8 mouse cellular contexts compared by ENCODE assay signal in the genomic region with DNA sequence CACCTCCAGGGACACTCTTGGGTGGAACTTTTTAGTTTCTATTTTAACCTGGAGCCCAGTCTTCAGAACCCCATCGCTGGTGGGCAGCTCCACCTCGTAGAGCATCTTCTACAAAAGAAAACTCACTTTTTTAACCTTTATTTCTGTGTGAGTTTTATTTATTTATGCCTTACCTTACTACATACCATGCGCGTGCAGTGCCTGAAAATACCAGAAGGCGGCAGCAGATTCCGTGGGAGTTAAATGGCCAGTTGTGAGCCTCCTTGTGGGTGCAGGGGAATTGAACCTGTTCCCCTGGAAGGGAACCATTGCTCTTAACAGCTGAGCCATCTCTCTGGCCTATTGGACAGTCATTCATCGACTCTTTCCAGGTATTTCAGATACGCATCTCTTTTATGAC. TPM values are rescaled to one million over a fixed set of nuclear protein-coding genes. Genes with fewer than 3 reads are reported as not detected.
DNase-seq lines count a peak whose midpoint lies in the region; ATAC-seq and TF ChIP-seq lines count a peak whose summit lies in the region.

No protein-coding gene starts in this region.

- ATAC-seq in midbrain, embryonic 14.5 days (ENCODE audit: low FRiP score, low TSS enrichment) = no peak
- ATAC-seq in midbrain, embryonic 16.5 days = no peak
- ATAC-seq in kidney, embryonic 14.5 days (ENCODE audit: low FRiP score, low TSS enrichment) = 0 out of 2 replicates have a peak, but pooled peaks have one; percentile 21
- ATAC-seq in liver, postnatal 0 days = peak; percentile 52; the same call in 1 of the 2 replicates

- no peak overlapping the region for H3K27ac ChIP-seq in midbrain, embryonic 14.5 days (replicated peaks; ENCODE audit: low read depth, low read length)
- no peak overlapping the region for H3K27ac ChIP-seq in midbrain, embryonic 16.5 days (ENCODE audit: low read length)
- no peak overlapping the region for H3K27ac ChIP-seq in kidney, embryonic 14.5 days (ENCODE audit: low read depth, low read length)
- H3K27ac ChIP-seq in liver, postnatal 0 days (ENCODE audit: low read depth) = no peak overlapping the region

- no peak overlapping the region for H3K9ac ChIP-seq in midbrain, embryonic 14.5 days (replicated peaks; ENCODE audit: low read length)
- H3K9ac ChIP-seq in midbrain, embryonic 16.5 days (ENCODE audit: low read depth, low read length) = no peak overlapping the region
- H3K9ac ChIP-seq in kidney, embryonic 14.5 days (ENCODE audit: low read depth, low read length) = no peak overlapping the region
- no peak overlapping the region for H3K9ac ChIP-seq in liver, postnatal 0 days (replicated peaks)

- no peaks in the 10 kb centered on the region for H3K9me3 ChIP-seq in midbrain, embryonic 14.5 days (ENCODE audit: control insufficient read depth, low read length)
- no peaks in the 10 kb centered on the region for H3K9me3 ChIP-seq in midbrain, embryonic 16.5 days (replicated peaks; ENCODE audit: control insufficient read depth, low read length, poor library complexity, severe bottlenecking)
- no peaks in the 10 kb centered on the region for H3K9me3 ChIP-seq in kidney, embryonic 14.5 days (ENCODE audit: control insufficient read depth, low read length)
- no peaks in the 10 kb centered on the region for H3K9me3 ChIP-seq in liver, postnatal 0 days (ENCODE audit: low read length)

- peak; percentile 52 for DNase-seq in midbrain, embryonic 14.5 days
- peak; percentile 75 for DNase-seq in adrenal gland, adult 2 months
- DNase-seq in embryo, embryonic 11 days = peak; percentile 60
- peak; percentile 84 for DNase-seq in liver, postnatal 0 days
- peak; percentile 21 for DNase-seq in right cerebral cortex, adult 18-20 months
- DNase-seq in urinary bladder, postnatal 25 days (ENCODE audit: low spot score) = peak; percentile 66

- no peak overlapping the region for H3K4me3 ChIP-seq in midbrain, embryonic 14.5 days (replicated peaks; ENCODE audit: low read depth, low read length)
- no peak overlapping the region for H3K4me3 ChIP-seq in midbrain, embryonic 16.5 days (ENCODE audit: low read depth, low read length)
- H3K4me3 ChIP-seq in kidney, embryonic 14.5 days (ENCODE audit: low read length) = no peak overlapping the region
- no peak overlapping the region for H3K4me3 ChIP-seq in liver, postnatal 0 days (ENCODE audit: low read depth, low read length)

- TF ChIP-seq EP300 in liver, postnatal 0 days (IDR thresholded peaks at IDR 0.05; ENCODE audit: low read depth) = no peak

- no peaks in the 10 kb centered on the region for H3K36me3 ChIP-seq in midbrain, embryonic 14.5 days (ENCODE audit: control insufficient read depth, insufficient read depth, low read length)
- no peaks in the 10 kb centered on the region for H3K36me3 ChIP-seq in midbrain, embryonic 16.5 days (ENCODE audit: control insufficient read depth, insufficient read depth, low read length)
- no peaks in the 10 kb centered on the region for H3K36me3 ChIP-seq in kidney, embryonic 14.5 days (ENCODE audit: control insufficient read depth, insufficient read depth, low read length)
- H3K36me3 ChIP-seq in liver, postnatal 0 days (replicated peaks; ENCODE audit: insufficient read depth, low read length) = no peaks in the 10 kb centered on the region

- WGBS in midbrain, embryonic 14.5 days = 47% methylated on average over 8 of the region's 8 CpGs
- WGBS in midbrain, embryonic 16.5 days = 41% methylated on average over 8 of the region's 8 CpGs
- WGBS in kidney, embryonic 14.5 days = 39% methylated on average over 8 of the region's 8 CpGs
- 34% methylated on average over 8 of the region's 8 CpGs for WGBS in liver, postnatal 0 days (ENCODE audit: insufficient replicate concordance)

- no peak overlapping the region for H3K4me2 ChIP-seq in midbrain, embryonic 14.5 days (ENCODE audit: low read length)
- no peak overlapping the region for H3K4me2 ChIP-seq in midbrain, embryonic 16.5 days (ENCODE audit: low read length)
- no peak overlapping the region for H3K4me2 ChIP-seq in kidney, embryonic 14.5 days (replicated peaks; ENCODE audit: low read depth, low read length)
- no peak overlapping the region for H3K4me2 ChIP-seq in liver, postnatal 0 days (ENCODE audit: low read depth, low read length)

- H3K4me1 ChIP-seq in midbrain, embryonic 14.5 days (ENCODE audit: control insufficient read depth, insufficient read depth, low read length) = no peaks in the 10 kb centered on the region
- no peaks in the 10 kb centered on the region for H3K4me1 ChIP-seq in midbrain, embryonic 16.5 days (ENCODE audit: control insufficient read depth, insufficient read depth, low read length)
- no peaks in the 10 kb centered on the region for H3K4me1 ChIP-seq in kidney, embryonic 14.5 days (ENCODE audit: control insufficient read depth, insufficient read depth, low read length)
- no peaks in the 10 kb centered on the region for H3K4me1 ChIP-seq in liver, postnatal 0 days (ENCODE audit: insufficient read depth)

- H3K27me3 ChIP-seq in midbrain, embryonic 14.5 days (ENCODE audit: control insufficient read depth, insufficient read depth, low read length) = no peaks in the 10 kb centered on the region
- H3K27me3 ChIP-seq in midbrain, embryonic 16.5 days (ENCODE audit: control insufficient read depth, insufficient read depth, low read depth, low read length) = no peaks in the 10 kb centered on the region
- H3K27me3 ChIP-seq in kidney, embryonic 14.5 days (ENCODE audit: control insufficient read depth, insufficient read depth, low read length) = no peaks in the 10 kb centered on the region
- H3K27me3 ChIP-seq in liver, postnatal 0 days (ENCODE audit: insufficient read depth, low read length) = no peaks in the 10 kb centered on the region

- TF ChIP-seq CTCF in liver, postnatal 0 days (IDR thresholded peaks at IDR 0.05; ENCODE audit: low read depth) = peak; percentile 86

RNA-seq across cellular contexts. Expression of a gene that starts 5.1 kb away (rescaled TPM):
- polyA plus RNA-seq in midbrain, embryonic 14.5 days (2014; fragmentation: Nextera tagmentation; extraction: Ambion mirVana) = 0.08 TPM in 2 replicates
- polyA plus RNA-seq in midbrain, embryonic 16.5 days (2015; fragmentation: Nextera tagmentation; extraction: Ambion mirVana) = 0.21 and 0.26 TPM in 2 replicates
- 1 to 10 TPM; 1.5 to 2.6 TPM for total RNA-seq in adrenal gland, adult 2 months (2021)
- not detected in 2 replicates for polyA plus RNA-seq in adrenal gland, adult 2 months (2012; rRNA removed)
- 0.08 TPM in 1 of 2 replicates, not detected in the other for polyA plus RNA-seq in kidney, embryonic 14.5 days (2014; fragmentation: Nextera tagmentation; extraction: Ambion mirVana)
- polyA plus RNA-seq in liver, postnatal 0 days (2015; fragmentation: Nextera tagmentation; extraction: Ambion mirVana) = 0.04 TPM in 1 of 2 replicates, not detected in the other

RNA-seq across cellular contexts. Expression of a gene that starts 21.8 kb away (rescaled TPM):
- polyA plus RNA-seq in midbrain, embryonic 14.5 days (2014; fragmentation: Nextera tagmentation; extraction: Ambion mirVana) = 31.9 and 34.6 TPM in 2 replicates
- 40.5 and 43.8 TPM in 2 replicates for polyA plus RNA-seq in midbrain, embryonic 16.5 days (2015; fragmentation: Nextera tagmentation; extraction: Ambion mirVana)
- total RNA-seq in adrenal gland, adult 2 months (2021) = 100 to 1,000 TPM in 1 of 2 experiments, 10 to 100 TPM in 1; 92.1 to 138 TPM
- 141 and 155 TPM in 2 replicates for polyA plus RNA-seq in adrenal gland, adult 2 months (2012; rRNA removed)
- 51.2 and 67.3 TPM in 2 replicates for polyA plus RNA-seq in kidney, embryonic 14.5 days (2014; fragmentation: Nextera tagmentation; extraction: Ambion mirVana)
- 68.7 and 72.6 TPM in 2 replicates for polyA plus RNA-seq in liver, postnatal 0 days (2015; fragmentation: Nextera tagmentation; extraction: Ambion mirVana)

Comparison
In these comparisons a context has a peak if more than half of its experiments do, and no peak if none do; other contexts are left out.
1. ATAC-seq: peak in kidney, embryonic 14.5 days (single experiment) and liver, postnatal 0 days (single experiment); none in midbrain, embryonic 14.5 days (single experiment) and midbrain, embryonic 16.5 days (single experiment).
2. DNase-seq: peak in every context shown above with its lines; median percentile 84 in liver, postnatal 0 days; 75 in adrenal gland, adult 2 months; 66 in urinary bladder, postnatal 25 days; 60 in embryo, embryonic 11 days; 52 in midbrain, embryonic 14.5 days; 21 in right cerebral cortex, adult 18-20 months.